Mouse (Mus musculus) stomach, postnatal 0 days (tissue): ENCODE data around the gene Slc44a4.

ENCODE experiments used
- CTCF ChIP-seq: IDR thresholded peaks from 2 replicates; pipeline ENCODE4 v1.5.1; 2016; ENCODE audit warnings: antibody characterized with exemption, low read depth, mild to moderate bottlenecking, moderate library complexity
- EP300 ChIP-seq: optimal IDR thresholded peaks from 2 replicates; pipeline ENCODE3; 2016; ENCODE audit warnings: antibody characterized with exemption

DNA sequence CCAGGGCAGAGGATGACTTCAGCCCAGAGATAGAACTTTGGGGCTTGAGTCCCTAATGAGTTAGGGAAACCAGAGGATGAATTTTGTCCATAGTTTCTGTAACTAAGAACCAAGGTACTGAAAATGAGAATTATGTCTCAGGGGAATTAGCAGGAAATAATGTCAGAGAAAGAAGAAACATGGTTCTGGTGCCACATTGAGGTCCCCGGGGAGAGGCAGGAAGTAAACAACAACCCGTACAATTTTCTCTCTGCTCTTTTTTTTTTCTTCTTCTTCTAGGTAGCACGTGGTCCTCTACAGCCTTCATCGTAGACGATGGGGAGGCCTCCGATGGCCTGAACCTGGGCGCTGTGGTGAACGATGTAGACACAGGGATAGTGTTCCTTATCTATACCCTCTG is 18.0 kb downstream of the Slc44a4 start:
- TF ChIP-seq CTCF, result no peak
- no peak for TF ChIP-seq EP300
